Mouse (Mus musculus) kidney, postnatal 10 days (tissue): ENCODE measurements around the gene Olfr1008.
A peak's percentile ranks its signal among the peaks of the same experiment; 100 is the strongest.
"Not testable (repeated sequence)": the region's sequence is repeated elsewhere in the genome, so short reads cannot be mapped to it uniquely, and the experiment has no call there.

Experiments used
- DNase-seq: peaks from one replicate; pipeline ENCODE4 v3.0.0; 2021; ENCODE audit warnings: mixed read lengths

Olfr1008 gene

DNA sequence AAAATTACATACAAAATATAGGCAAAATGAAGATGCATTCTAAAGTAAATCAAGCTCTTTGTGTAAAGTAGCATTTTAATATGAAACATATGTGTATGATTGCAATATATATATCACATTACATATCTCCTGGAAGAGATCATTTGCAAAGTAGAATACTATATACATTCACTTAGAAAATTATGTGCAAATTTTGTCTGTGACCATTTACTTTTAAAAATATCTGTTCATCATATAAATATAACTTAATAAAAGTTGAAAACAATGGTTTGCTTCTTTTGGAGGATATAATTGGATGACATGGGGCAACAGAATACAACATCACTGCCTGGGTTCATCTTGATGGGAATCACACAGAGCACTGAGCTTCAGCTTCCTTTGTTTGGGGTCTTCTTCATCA lies at the start of gene Olfr1008:
Gene Olfr1008, plus strand, starts transcription at position 301 of the 400 bp plus-strand sequence.
- DNase-seq: no peak

DNA sequence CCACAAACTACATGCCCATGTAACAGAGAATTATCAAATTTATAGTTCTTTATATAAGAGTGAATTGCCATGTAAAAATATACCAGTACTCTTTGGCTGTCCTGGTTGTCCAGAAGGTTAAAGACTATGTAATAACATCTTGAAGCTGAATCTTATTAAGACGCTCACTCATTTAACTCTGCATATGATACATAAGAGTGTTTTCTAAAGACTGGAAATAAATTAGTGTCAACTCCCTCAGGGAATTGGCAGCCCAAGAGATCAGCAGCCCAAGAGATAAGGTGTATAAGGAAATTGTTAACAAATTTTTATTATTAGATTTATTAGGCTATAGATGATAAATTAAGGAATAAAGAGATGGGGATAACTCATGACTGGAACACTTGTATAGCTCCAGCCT lies 38.6 kb upstream of the Olfr1008 start, which contains the start of gene Olfr1002:
Gene Olfr1002, minus strand, starts transcription at position 101 of the 400 bp plus-strand sequence.
- DNase-seq: no peak

DNA sequence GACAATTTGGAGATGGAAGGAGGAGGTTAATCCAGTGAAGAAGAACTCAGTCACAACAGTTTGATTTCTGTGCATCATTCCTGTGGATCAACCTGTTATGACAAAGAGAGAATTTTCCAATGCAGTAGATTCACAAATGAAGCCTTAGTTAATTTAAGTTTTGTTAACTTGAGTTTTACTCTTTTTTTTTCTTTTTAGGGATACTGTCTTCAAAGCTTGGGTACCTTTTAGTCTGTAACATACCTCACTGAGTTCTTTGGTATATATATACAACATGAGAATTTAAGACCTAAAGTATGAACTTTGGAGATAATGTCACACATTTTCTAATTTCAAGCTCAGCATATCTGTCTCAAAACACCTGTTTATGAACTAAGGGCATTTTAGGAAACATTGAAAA lies 24.9 kb upstream of the Olfr1008 start, which contains the start of gene Olfr154:
Gene Olfr154, minus strand, starts transcription at position 101 of the 400 bp plus-strand sequence.
- DNase-seq: not testable (repeated sequence)

DNA sequence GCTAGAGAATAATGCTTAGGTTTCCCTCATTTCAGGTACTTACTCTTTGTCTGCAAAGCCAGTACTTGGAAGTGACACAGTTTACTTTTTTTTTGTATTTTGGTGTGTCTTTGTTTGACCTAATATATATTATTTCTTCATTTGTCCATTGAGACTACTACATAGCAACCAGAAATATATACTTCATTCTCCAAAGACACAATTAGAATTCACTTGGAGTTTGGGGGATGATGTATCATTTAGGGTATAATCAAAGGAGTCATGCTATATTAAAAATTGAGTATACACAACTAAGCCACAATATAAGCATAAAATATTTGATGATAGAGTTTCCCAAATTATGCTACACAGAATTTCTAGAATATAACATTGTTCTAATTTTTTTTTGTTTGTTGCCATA lies 10.6 kb upstream of the Olfr1008 start, which contains the start of gene Olfr1006:
Gene Olfr1006, minus strand, starts transcription at position 101 of the 400 bp plus-strand sequence.
- no peak for DNase-seq

DNA sequence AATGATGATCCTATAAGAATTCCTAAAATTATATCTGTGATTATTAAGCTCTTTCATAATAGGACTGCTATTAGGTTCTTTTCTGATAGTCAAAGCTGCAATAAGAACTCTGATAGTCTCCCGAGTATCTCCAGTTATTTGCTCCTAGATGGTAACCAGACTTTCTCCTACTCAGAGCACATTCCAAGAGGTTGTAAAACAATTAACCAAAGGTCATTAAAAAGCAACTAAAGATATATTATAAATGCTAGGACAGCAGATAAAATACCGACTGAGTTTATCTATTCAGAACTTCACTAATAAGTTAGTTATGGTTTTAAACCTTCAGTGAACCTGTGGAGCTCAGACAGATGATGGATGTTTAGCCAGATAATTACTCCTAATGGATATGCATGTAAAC lies 21.4 kb downstream of the Olfr1008 start:
- DNase-seq: not testable (repeated sequence)

DNA sequence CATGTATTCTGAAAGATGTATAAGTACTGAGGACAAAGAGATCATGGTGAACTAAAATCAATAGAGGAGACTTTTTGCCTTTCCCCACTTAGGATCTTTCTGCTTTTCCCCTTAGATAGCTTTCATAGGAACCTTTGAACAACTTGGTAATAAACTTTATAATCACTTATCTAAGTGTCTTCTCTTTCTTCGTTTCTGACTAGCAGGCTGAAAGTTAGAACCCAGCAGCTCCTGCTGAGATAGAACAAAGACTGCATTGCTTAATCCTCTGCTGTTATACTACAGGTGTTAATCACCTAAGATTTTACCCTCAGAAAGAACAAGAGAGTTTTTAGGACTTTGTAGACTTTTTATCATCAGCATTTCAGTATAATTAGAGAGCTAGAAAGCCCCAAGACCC lies 21.9 kb downstream of the Olfr1008 start:
- DNase-seq: no peak

- DNase-seq: no peak
Measured at GRCm38 (mm10) chr2:85715119-85715518, 25.9 kb downstream of the Olfr1008 start, which contains the start of gene Olfr1009. Gene Olfr1009 (plus strand): TSS chr2:85715419.

- peak; percentile 19 for DNase-seq
Measured at GRCm38 (mm10) chr2:85725793-85726192, 36.6 kb downstream of the Olfr1008 start.
